In genomic region chr5:15050807-15051206, GRCm38 (mm10) we compare ENCODE assay signal across 17 mouse cellular contexts. TPM values are rescaled to one million over a fixed set of nuclear protein-coding genes. Genes with fewer than 3 reads are reported as not detected.
"Had no signal": no experiment of that assay in that cellular context is flagged by ENCODE, and none has a peak within 500 bp of the region (broad histone marks: within the 10 kb centered on the region; RNA-seq: fewer than 3 reads in every experiment).

No protein-coding gene starts in this region.

RNA-seq across cellular contexts. Expression of gene Gm17019, which starts 18.0 kb away (rescaled TPM):
- polyA plus RNA-seq: gonadal fat pad, adult 2 months; heart, adult 2 months; heart, embryonic 14.5 days; heart, embryonic 16.5 days; hindbrain, embryonic 10.5 days; hindbrain, embryonic 13.5 days; hindbrain, embryonic 15.5 days; hindbrain, postnatal 0 days; intestine, embryonic 15.5 days; intestine, postnatal 0 days; kidney, embryonic 14.5 days; kidney, embryonic 16.5 days; limb, embryonic 10.5 days; limb, embryonic 13.5 days; limb, embryonic 15.5 days; liver, adult 2 months; liver, embryonic 12.5 days had no signal
